Mouse (Mus musculus) MEL (cell line): ENCODE results near the gene Stard10. TPM values are rescaled to one million over a fixed set of nuclear protein-coding genes. Genes with fewer than 3 reads are reported as not detected.

Experiments used
- DNase-seq: peaks from one replicate; pipeline ENCODE4 v3.0.0; 2011; ENCODE audit warnings: low read depth, low spot score
- H3K27ac ChIP-seq: 2 replicates; pipeline ENCODE4 v1.5.1; 2012; ENCODE audit warnings: low read depth, mild to moderate bottlenecking, control low read depth, low read length, moderate library complexity; ENCODE audit not compliant: control insufficient read depth
- H3K27me3 ChIP-seq, 2 experiments: fragments of 150-350 bp in 1 of 2; sonication (generic) in 1 of 2; 2 replicates each; pipeline ENCODE4 v1.6.1; 2012; ENCODE audit warnings: low read length in 2 of 2, mild to moderate bottlenecking in 2 of 2, improper control_type of control experiment in 1 of 2, moderate library complexity in 1 of 2; ENCODE audit not compliant: insufficient read depth in 2 of 2, control insufficient read depth in 1 of 2
- H3K36me3 ChIP-seq, 2 experiments: 2 replicates each; pipeline ENCODE4 v1.6.1; 2012 to 2014; ENCODE audit warnings: low read length in 2 of 2, improper control_type of control experiment in 1 of 2, inconsistent platforms in 1 of 2, mild to moderate bottlenecking in 1 of 2; ENCODE audit not compliant: insufficient read depth in 2 of 2, control insufficient read depth in 1 of 2
- H3K4me1 ChIP-seq, 2 experiments: fragments of 150-350 bp in 1 of 2; sonication (generic) in 1 of 2; 2 replicates each; pipeline ENCODE4 v1.6.1; 2012; ENCODE audit warnings: low read length in 2 of 2, improper control_type of control experiment in 1 of 2, mild to moderate bottlenecking in 1 of 2; ENCODE audit not compliant: insufficient read depth in 2 of 2, control insufficient read depth in 1 of 2
- H3K4me3 ChIP-seq, 2 experiments: fragments of 150-350 bp in 1 of 2; sonication (generic) in 1 of 2; 2 replicates each; pipeline ENCODE4 v1.5.1; 2012; ENCODE audit warnings: low read depth in 2 of 2, low read length in 2 of 2, mild to moderate bottlenecking in 2 of 2, moderate library complexity in 2 of 2, control low read depth in 1 of 2, improper control_type of control experiment in 1 of 2; ENCODE audit not compliant: control insufficient read depth in 1 of 2, insufficient read depth in 1 of 2
- H3K79me2 ChIP-seq: 2 replicates; pipeline ENCODE4 v1.6.1; 2012; ENCODE audit warnings: mild to moderate bottlenecking, low read length, moderate library complexity; ENCODE audit not compliant: control insufficient read depth, poor library complexity, insufficient read depth
- H3K9ac ChIP-seq: 2 replicates; pipeline ENCODE4 v1.6.1; 2012; ENCODE audit warnings: low read depth, mild to moderate bottlenecking, control low read depth, low read length, moderate library complexity; ENCODE audit not compliant: control insufficient read depth, poor library complexity, severe bottlenecking
- H3K9me3 ChIP-seq: fragments of 150-350 bp; sonication (generic); replicated peaks from 2 replicates; pipeline ENCODE4 v1.6.1; 2012; ENCODE audit warnings: mild to moderate bottlenecking, low read length, improper control_type of control experiment, moderate library complexity; ENCODE audit not compliant: insufficient read depth
- CHD1 ChIP-seq: IDR thresholded peaks from 2 replicates; pipeline ENCODE4 v1.6.1; 2012; ENCODE audit warnings: low read depth, mild to moderate bottlenecking, inconsistent platforms, low read length, improper control_type of control experiment
- CHD2 ChIP-seq: IDR thresholded peaks from 2 replicates; pipeline ENCODE4 v1.6.1; 2011; ENCODE audit warnings: low read length, improper control_type of control experiment
- CTCF ChIP-seq, 3 experiments: IDR thresholded peaks in 2 of 3; conservative IDR thresholded peaks in 1 of 3; 2 replicates each; pipeline ENCODE4 v1.5.1; 2011 to 2012; ENCODE audit warnings: low read length in 3 of 3, low read depth in 2 of 3, mild to moderate bottlenecking in 2 of 3, improper control_type of control experiment in 1 of 3, inconsistent platforms in 1 of 3, mixed read lengths in 1 of 3, moderate library complexity in 1 of 3; ENCODE audit not compliant: control insufficient read depth in 1 of 3, insufficient read depth in 1 of 3, poor library complexity in 1 of 3, severe bottlenecking in 1 of 3
- EP300 ChIP-seq, 2 experiments: IDR thresholded peaks; 2 replicates each; pipeline ENCODE4 v1.6.1; 2011; ENCODE audit warnings: improper control_type of control experiment in 2 of 2, low read length in 2 of 2, low read depth in 1 of 2, mild to moderate bottlenecking in 1 of 2
- ETS1 ChIP-seq: IDR thresholded peaks from 2 replicates; pipeline ENCODE4 v1.6.1; 2012; ENCODE audit warnings: low read depth, mild to moderate bottlenecking, inconsistent platforms, low read length, improper control_type of control experiment, moderate library complexity
- GABPA ChIP-seq: IDR thresholded peaks from 2 replicates; pipeline ENCODE4 v1.6.1; 2012; ENCODE audit warnings: low read depth, mild to moderate bottlenecking, inconsistent platforms, low read length, improper control_type of control experiment, moderate library complexity
- JUND ChIP-seq: IDR thresholded peaks from 2 replicates; pipeline ENCODE4 v1.6.1; 2011; ENCODE audit warnings: low read depth, mild to moderate bottlenecking, improper control_type of control experiment, low read length
- MAX ChIP-seq: IDR thresholded peaks from 2 replicates; pipeline ENCODE4 v1.6.1; 2011; ENCODE audit warnings: low read length, improper control_type of control experiment
- MAZ ChIP-seq: IDR thresholded peaks from 2 replicates; pipeline ENCODE4 v1.6.1; 2012; ENCODE audit warnings: low read depth, mild to moderate bottlenecking, inconsistent platforms, low read length, improper control_type of control experiment
- MEF2A ChIP-seq: IDR thresholded peaks from 2 replicates; pipeline ENCODE4 v1.6.1; 2014; ENCODE audit warnings: low read depth, mild to moderate bottlenecking, inconsistent platforms, low read length, improper control_type of control experiment; ENCODE audit not compliant: poor library complexity, insufficient replicate concordance, severe bottlenecking; ENCODE audit errors: extremely low read depth
- NELFE ChIP-seq: IDR thresholded peaks from 2 replicates; pipeline ENCODE4 v1.6.1; 2011; ENCODE audit warnings: low read depth, low read length, improper control_type of control experiment
- NRF1 ChIP-seq: IDR thresholded peaks from 2 replicates; pipeline ENCODE4 v1.6.1; 2014; ENCODE audit warnings: low read depth, mild to moderate bottlenecking, inconsistent platforms, low read length, improper control_type of control experiment, moderate library complexity; ENCODE audit not compliant: poor library complexity, insufficient read depth, severe bottlenecking
- POLR2AphosphoS2 ChIP-seq: IDR thresholded peaks from 2 replicates; pipeline ENCODE4 v1.6.1; 2011; ENCODE audit warnings: low read length, improper control_type of control experiment
- TBP ChIP-seq: IDR thresholded peaks from 2 replicates; pipeline ENCODE4 v1.8.0; 2011; ENCODE audit warnings: low read depth, low read length, improper control_type of control experiment
- USF2 ChIP-seq, 2 experiments: IDR thresholded peaks; 2 replicates each; pipeline ENCODE4 v1.6.1; 2011 to 2012; ENCODE audit warnings: improper control_type of control experiment in 2 of 2, low read length in 2 of 2, borderline replicate concordance in 1 of 2, inconsistent platforms in 1 of 2, low read depth in 1 of 2, mild to moderate bottlenecking in 1 of 2; ENCODE audit not compliant: insufficient read depth in 1 of 2
- polyA plus RNA-seq, 2 experiments: library from polyadenylated mRNA; stranded (reverse) in 1 of 2; unstranded in 1 of 2; fragments of >175 nt in 1 of 2; fragments of >200 nt in 1 of 2; gene quantifications; 2 replicates each; pipeline versions ENCODE4 v1.2.1 to v1.2.4; 2012; ENCODE audit warnings: low replicate concordance in 2 of 2, low read depth in 1 of 2; ENCODE audit not compliant: insufficient read length in 2 of 2, insufficient read depth in 1 of 2, missing spikeins in 1 of 2
- total RNA-seq: library from RNA; depleted of rRNA; stranded (reverse); fragments of 300-350 nt; gene quantifications from 2 replicates; pipeline ENCODE4 v1.2.3, GENCODE M21; 2012

Stard10 gene
- total and polyA plus RNA-seq, 3 experiments, result 9.3 to 17.9 TPM; not detected in 1

DNA sequence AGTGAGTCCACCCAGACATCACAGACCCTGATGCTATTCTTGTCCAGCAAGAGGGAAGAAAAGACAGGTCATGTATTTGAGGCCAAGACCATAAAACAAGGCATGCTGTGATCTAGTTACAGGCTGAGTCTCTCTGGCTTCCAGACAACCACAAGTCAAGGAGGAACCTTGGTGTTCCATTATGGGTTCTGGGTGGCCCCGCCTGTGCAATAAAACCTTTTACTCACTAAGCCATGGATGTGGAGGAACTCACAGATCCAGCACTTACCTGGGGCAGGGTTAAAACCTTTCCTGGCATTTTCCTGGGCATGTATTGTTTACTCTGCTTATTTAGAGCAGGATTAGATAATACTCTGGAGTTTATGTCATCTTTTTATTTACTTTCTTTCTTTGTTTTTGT, 32.4 kb upstream of the Stard10 start:
- DNase-seq, result no peak
- Histone ChIP-seq H3K9me3 (no peaks in the 10 kb centered on the region), H3K4me3 (no peak overlapping the region), H3K27ac (no peak overlapping the region), H3K79me2 (no peaks in the 10 kb centered on the region), H3K9ac (no peak overlapping the region), H3K36me3 (no peaks in the 10 kb centered on the region; a peak in 1 of 4 replicates), H3K27me3 (no peaks in the 10 kb centered on the region), H3K4me1 (no peaks in the 10 kb centered on the region)
- TF ChIP-seq EP300 (IDR thresholded peaks at IDR 0.05; ENCODE audit: low read depth in 1 of 2, low read length in 2 of 2) (no peak), CHD2 (no peak), USF2 (IDR thresholded peaks at IDR 0.05; ENCODE audit: borderline replicate concordance in 1 of 2, insufficient read depth in 1 of 2, low read depth in 1 of 2, low read length in 2 of 2) (no peak), MEF2A (no peak), POLR2AphosphoS2 (no peak), NRF1 (no peak), TBP (no peak), JUND (no peak), MAX (no peak), GABPA (no peak)

GRCm38 (mm10) chr7:101286891-101287290, 30.0 kb upstream of the Stard10 start:
- Histone ChIP-seq H3K9me3 (no peaks in the 10 kb centered on the region), H3K79me2 (no peaks in the 10 kb centered on the region), H3K27me3 (no peaks in the 10 kb centered on the region), H3K36me3 (no peaks in the 10 kb centered on the region; a peak in 1 of 4 replicates), H3K27ac (no peak overlapping the region), H3K4me3 (no peak overlapping the region), H3K9ac (no peak overlapping the region), H3K4me1 (no peaks in the 10 kb centered on the region)
- no peak for DNase-seq
- TF ChIP-seq TBP (no peak), MEF2A (no peak), CTCF (IDR thresholded peaks at IDR 0.05 in 2 of 3, conservative IDR thresholded peaks at IDR 0.05 in 1 of 3; ENCODE audit: control insufficient read depth in 1 of 3, insufficient read depth in 1 of 3, low read depth in 2 of 3, low read length in 3 of 3, poor library complexity in 1 of 3, severe bottlenecking in 1 of 3) (no peak), CHD1 (no peak), MAZ (no peak), ETS1 (no peak), CHD2 (no peak), NELFE (no peak)
